Mouse (Mus musculus) spleen, adult 2 months (tissue): ENCODE data around the gene Fhdc1.

Experiments
- CTCF ChIP-seq: fragments of 200-500 bp; IDR thresholded peaks from 2 replicates; pipeline ENCODE4 v1.5.1; 2011; ENCODE audit warnings: mild to moderate bottlenecking, inconsistent platforms; ENCODE audit not compliant: insufficient read depth, insufficient read length, insufficient replicate concordance; ENCODE audit errors: extremely low read depth
- POLR2A ChIP-seq: fragments of 200-500 bp; IDR thresholded peaks from 2 replicates; pipeline ENCODE4 v1.6.1; 2011; ENCODE audit warnings: low read depth, low read length, inconsistent platforms

DNA sequence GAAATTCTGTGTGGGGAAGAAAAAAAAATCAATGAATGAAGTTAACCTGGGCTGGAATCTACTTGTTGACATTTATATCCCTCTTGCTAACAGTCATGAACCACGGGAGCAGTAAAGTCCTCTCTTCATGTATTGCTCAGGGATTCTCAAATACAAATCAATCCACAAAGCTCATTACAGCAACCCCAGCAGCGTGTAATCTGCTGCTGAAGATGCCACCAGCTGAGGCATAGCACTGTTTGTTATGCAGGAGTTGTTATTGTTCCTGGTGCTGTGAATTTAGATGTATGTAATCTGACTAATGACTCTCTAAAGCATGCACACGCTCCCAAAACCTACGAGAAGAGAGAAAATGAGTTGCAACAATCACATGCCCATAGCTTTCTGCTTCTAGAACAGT lies 82.3 kb downstream of the Fhdc1 start:
- no peak for TF ChIP-seq CTCF
- TF ChIP-seq POLR2A: no peak
